Mouse (Mus musculus): ENCODE data around the gene Fam71f2. TPM values are rescaled to one million over a fixed set of nuclear protein-coding genes. Genes with fewer than 3 reads are reported as not detected.
A peak's percentile ranks its signal among the peaks of the same experiment; 100 is the strongest.

The Fam71f2 gene
- polyA plus RNA-seq, 1 experiment from 2014 or later: 0.10 TPM

DNA sequence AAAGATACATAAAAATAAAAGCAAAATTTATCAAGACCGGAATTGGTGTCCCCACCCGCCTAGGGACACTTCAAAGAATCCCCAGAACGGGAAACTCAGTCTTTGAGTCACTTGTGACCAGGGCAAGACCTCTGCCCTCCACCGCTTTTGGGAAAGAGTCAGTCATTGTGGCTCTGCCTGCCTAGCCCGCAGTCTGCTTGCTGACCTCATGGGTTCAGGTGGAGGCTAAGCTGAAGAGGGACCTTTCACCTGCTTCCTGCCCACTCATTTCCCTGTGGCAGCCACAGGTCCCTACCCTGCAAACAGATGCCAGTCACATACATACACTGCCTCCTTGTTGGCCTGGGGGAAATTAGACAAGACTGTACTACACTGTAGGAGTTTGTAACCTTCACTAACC is 32.8 kb upstream of the Fam71f2 start:
- no peak overlapping the region for H3K27ac ChIP-seq
- peak; percentile 35; the same call in 1 of the 2 replicates for ATAC-seq (ENCODE audit: low read depth)
- H3K4me3 ChIP-seq (replicated peaks): no peak overlapping the region
- peaks cover 17% of the 10 kb centered on the region for H3K4me1 ChIP-seq (replicated peaks)
- 44% methylated on average over 5 of the region's 5 CpGs for WGBS (ENCODE audit: insufficient replicate concordance)
- no peak overlapping the region for H3K9ac ChIP-seq
- H3K36me3 ChIP-seq: no peaks in the 10 kb centered on the region
- H3K4me2 ChIP-seq: no peak overlapping the region
- H3K9me3 ChIP-seq (replicated peaks): no peaks in the 10 kb centered on the region
- no peaks in the 10 kb centered on the region for H3K27me3 ChIP-seq
- no peak for DNase-seq

DNA sequence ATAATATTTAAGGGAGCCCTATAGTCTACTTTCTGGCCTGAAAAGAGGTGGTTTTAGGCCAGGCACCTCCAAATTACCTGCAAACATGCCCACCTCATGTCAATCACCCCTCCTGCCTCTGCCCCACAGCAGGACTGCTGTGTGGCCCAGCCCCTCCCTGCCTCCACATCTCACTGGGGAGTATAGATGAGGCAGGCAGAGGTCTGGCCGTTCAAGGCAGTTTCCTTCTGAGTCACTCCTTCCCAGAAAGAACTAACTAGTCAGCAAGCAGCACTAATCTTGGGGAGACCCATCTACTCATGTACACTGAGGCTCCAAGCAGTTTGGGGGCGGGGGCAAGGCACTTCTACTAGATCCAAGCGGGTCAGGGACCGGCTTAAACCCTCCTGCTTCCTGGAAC is 32.3 kb upstream of the Fam71f2 start:
- peaks cover 17% of the 10 kb centered on the region for H3K4me1 ChIP-seq (replicated peaks)
- no peak overlapping the region for H3K4me2 ChIP-seq
- H3K4me3 ChIP-seq (replicated peaks): no peak overlapping the region
- ATAC-seq (ENCODE audit: low read depth) (no peak), DNase-seq (no peak)
- H3K9ac ChIP-seq: no peak overlapping the region
- WGBS (ENCODE audit: insufficient replicate concordance): 53% methylated on average over 4 of the region's 4 CpGs
- H3K9me3 ChIP-seq (replicated peaks): no peaks in the 10 kb centered on the region
- no peaks in the 10 kb centered on the region for H3K27me3 ChIP-seq
- no peak overlapping the region for H3K27ac ChIP-seq
- H3K36me3 ChIP-seq: no peaks in the 10 kb centered on the region

DNA sequence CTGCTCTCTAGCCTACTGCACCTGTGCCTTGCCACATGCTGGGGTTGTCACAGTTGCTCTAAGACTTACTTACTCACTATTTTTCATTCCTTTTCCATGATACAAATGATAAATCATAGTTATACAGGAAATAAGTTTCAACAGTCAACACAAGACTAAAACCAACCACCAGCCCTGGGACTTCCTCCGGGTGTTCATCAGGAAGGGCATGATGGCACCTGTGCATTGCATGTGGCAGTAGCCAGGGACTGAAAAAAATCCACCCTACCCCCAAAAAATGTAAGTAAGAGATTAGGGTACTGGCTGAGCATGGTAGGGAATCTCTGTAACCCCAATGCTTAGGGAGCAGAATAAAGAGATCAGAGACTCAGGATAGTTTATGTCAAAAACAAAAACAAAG is 20.0 kb upstream of the Fam71f2 start:
- 0 out of 2 replicates have a peak, but pooled peaks cover 6% of the 10 kb centered on the region for H3K4me1 ChIP-seq (replicated peaks)
- DNase-seq (no peak), ATAC-seq (ENCODE audit: low read depth) (no peak)
- H3K27me3 ChIP-seq: no peaks in the 10 kb centered on the region
- no peaks in the 10 kb centered on the region for H3K9me3 ChIP-seq (replicated peaks)
- H3K4me2 ChIP-seq: no peak overlapping the region
- H3K4me3 ChIP-seq (replicated peaks): no peak overlapping the region
- no peaks in the 10 kb centered on the region for H3K36me3 ChIP-seq
- H3K27ac ChIP-seq: no peak overlapping the region
- H3K9ac ChIP-seq: no peak overlapping the region
- WGBS (ENCODE audit: insufficient replicate concordance): 52% methylated on average over 1 of the region's 1 CpGs

DNA sequence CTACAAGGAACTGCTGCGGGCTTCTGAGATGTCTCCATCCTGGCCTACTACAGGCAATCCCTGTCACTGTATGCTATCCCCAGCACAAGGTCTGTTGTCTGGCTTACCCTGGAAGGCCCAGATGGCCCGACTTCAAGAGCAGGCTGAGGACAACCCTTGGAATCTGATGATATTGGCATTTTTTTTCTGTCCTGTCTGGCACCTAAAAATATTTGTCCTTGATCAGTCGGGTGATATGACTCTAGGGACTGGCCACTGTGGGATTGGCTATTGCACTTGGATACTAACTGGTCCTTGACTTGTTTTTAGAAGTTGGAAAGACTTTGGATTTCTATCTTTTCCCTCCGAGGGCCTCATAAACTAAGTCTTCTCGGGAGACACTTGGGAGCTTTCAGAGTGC is 17.6 kb upstream of the Fam71f2 start:
- ATAC-seq (ENCODE audit: low read depth) (no peak), DNase-seq (no peak)
- Histone ChIP-seq H3K9ac (no peak overlapping the region), H3K36me3 (no peaks in the 10 kb centered on the region), H3K4me3 (replicated peaks) (no peak overlapping the region), H3K27me3 (no peaks in the 10 kb centered on the region), H3K4me1 (replicated peaks) (0 out of 2 replicates have a peak, but pooled peaks cover 2% of the 10 kb centered on the region), H3K9me3 (replicated peaks) (no peaks in the 10 kb centered on the region), H3K27ac (no peak overlapping the region), H3K4me2 (no peak overlapping the region)
- WGBS (ENCODE audit: insufficient replicate concordance): 58% methylated on average over 5 of the region's 5 CpGs

DNA sequence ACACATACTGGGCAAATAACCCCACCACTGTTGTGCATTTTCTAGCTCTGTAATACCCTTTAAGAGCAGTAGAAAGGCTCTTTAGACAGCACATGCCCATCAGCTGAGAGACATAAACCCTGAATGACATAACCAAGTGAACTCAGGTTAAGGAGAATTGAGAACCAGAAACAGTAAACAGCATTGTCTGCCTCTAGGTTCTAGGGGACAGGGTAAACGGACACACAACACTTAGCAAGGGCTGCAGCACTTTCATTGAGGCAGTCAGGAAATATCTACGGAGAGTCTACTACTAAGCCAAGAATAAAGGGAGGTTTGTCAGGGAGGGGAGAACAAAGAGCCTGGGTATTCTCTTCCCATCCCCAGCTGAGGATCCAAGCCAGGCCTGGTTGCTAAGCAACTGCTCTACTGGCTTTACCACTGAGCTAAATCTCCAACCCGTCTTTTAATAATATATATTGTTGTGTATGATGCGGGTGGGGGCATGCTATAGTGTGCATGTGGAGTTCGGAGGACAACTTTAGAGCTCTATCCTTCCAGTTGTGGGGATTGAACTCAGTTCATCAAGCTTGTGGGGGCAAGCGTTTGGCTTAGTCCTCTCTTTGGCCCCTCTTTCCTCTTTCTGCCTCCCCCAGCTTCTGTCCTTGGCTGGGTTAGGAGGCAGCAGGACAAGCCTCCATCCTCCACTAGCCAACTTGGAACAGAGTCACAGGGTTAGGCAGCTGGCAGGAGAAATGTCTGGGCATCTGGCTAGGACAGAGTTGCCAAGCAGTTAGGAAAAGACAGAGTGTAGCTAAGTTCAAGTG is 15.5 kb upstream of the Fam71f2 start:
- no peak overlapping the region for H3K27ac ChIP-seq
- WGBS (ENCODE audit: insufficient replicate concordance): 59% methylated on average over 6 of the region's 6 CpGs
- no peaks in the 10 kb centered on the region for H3K36me3 ChIP-seq
- H3K4me1 ChIP-seq (replicated peaks): peaks cover 5% of the 10 kb centered on the region; the same call in 1 of the 2 replicates
- no peak overlapping the region for H3K4me3 ChIP-seq (replicated peaks)
- DNase-seq (no peak), ATAC-seq (ENCODE audit: low read depth) (no peak)
- no peaks in the 10 kb centered on the region for H3K27me3 ChIP-seq
- no peak overlapping the region for H3K4me2 ChIP-seq
- H3K9me3 ChIP-seq (replicated peaks): no peaks in the 10 kb centered on the region
- H3K9ac ChIP-seq: no peak overlapping the region

DNA sequence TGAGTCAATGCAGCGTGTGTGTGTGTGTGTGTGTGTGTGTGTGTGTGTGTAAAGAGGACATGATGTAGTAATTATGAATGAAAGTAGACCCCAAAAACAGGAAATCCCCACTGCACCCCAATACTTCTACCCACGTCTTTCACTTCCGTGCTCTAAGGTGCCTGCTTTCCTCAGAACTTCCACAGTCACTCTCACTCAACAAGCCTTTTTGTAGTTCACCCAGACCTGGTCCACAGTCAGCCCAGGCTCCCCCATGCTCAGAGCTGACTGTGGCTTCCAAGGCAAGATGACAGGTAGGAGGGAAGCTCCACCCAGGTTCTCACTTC is 15.0 kb upstream of the Fam71f2 start:
- H3K9me3 ChIP-seq (replicated peaks): no peaks in the 10 kb centered on the region
- ATAC-seq (ENCODE audit: low read depth): no peak
- H3K4me3 ChIP-seq (replicated peaks): no peak overlapping the region
- H3K36me3 ChIP-seq: no peaks in the 10 kb centered on the region
- H3K9ac ChIP-seq: no peak overlapping the region
- no peak overlapping the region for H3K27ac ChIP-seq
- WGBS (ENCODE audit: insufficient replicate concordance): 51% methylated on average over 3 of the region's 3 CpGs
- H3K4me1 ChIP-seq (replicated peaks): peaks cover 5% of the 10 kb centered on the region; the same call in 1 of the 2 replicates
- no peaks in the 10 kb centered on the region for H3K27me3 ChIP-seq
- no peak overlapping the region for H3K4me2 ChIP-seq
- DNase-seq: no peak

DNA sequence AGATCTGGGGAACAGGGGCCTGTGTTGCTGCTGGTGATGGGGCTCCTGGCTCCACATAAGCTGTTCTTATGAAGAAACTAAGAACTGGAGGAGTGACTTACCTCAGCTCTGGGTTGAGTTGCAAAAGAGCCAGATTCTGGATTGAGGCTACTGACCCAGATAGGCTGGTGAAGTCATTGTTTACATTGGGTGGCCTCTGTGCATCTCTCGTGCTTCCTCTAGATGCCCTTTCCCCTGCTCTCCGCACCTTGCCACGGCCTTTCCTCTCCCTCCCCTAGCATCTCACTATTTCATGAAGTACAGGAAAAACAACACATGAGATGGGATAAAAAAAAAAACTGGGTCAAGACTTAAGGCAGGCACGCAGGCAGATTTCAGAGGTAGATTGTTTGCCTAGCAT is 12.5 kb upstream of the Fam71f2 start:
- no peak overlapping the region for H3K4me2 ChIP-seq
- no peaks in the 10 kb centered on the region for H3K36me3 ChIP-seq
- H3K9ac ChIP-seq: no peak overlapping the region
- no peak overlapping the region for H3K27ac ChIP-seq
- peaks cover 12% of the 10 kb centered on the region for H3K27me3 ChIP-seq
- H3K9me3 ChIP-seq (replicated peaks): no peaks in the 10 kb centered on the region
- H3K4me3 ChIP-seq (replicated peaks): no peak overlapping the region
- DNase-seq: no peak
- peaks cover 14% of the 10 kb centered on the region for H3K4me1 ChIP-seq (replicated peaks)
- ATAC-seq (ENCODE audit: low read depth): peak; percentile 64
- WGBS (ENCODE audit: insufficient replicate concordance): 51% methylated on average over 4 of the region's 4 CpGs

DNA sequence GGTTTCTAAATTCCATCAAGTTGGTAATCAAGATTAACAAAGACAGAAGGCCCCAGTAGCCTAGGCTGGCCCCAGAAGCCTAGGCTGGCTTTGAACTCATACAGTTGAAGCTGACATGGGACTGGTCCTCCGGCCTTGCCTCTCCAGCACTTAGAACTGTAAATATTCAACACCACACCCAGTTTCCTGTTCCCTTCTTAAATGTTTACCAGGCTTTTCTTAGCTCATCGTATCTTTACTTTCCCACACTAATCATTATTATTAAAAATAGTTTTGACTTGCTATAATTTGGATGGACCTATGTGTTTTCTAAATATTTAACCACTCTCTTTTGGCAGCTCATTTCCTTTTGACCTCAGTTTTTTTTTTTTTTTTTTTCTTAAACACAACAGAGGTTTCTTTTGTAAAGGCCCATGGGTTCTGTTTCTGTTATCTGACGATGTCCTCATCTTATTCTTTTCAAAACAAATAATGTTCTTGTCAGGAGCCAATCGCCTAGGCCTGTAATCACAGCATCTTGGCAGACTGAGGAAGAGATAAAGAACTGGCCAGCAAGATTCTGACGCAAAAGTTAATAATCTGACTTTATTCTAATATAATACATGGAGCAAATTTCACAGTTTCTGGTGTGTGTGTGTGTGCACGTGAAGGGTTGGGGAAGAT is 10.3 kb upstream of the Fam71f2 start:
- no peaks in the 10 kb centered on the region for H3K9me3 ChIP-seq (replicated peaks)
- ATAC-seq (ENCODE audit: low read depth): no peak
- no peak overlapping the region for H3K9ac ChIP-seq
- H3K36me3 ChIP-seq: no peaks in the 10 kb centered on the region
- no peak overlapping the region for H3K27ac ChIP-seq
- H3K4me1 ChIP-seq (replicated peaks): peaks cover 27% of the 10 kb centered on the region
- H3K27me3 ChIP-seq: peaks cover 12% of the 10 kb centered on the region
- WGBS (ENCODE audit: insufficient replicate concordance): 50% methylated on average over 6 of the region's 6 CpGs
- H3K4me3 ChIP-seq (replicated peaks): no peak overlapping the region
- no peak overlapping the region for H3K4me2 ChIP-seq
- DNase-seq: no peak

DNA sequence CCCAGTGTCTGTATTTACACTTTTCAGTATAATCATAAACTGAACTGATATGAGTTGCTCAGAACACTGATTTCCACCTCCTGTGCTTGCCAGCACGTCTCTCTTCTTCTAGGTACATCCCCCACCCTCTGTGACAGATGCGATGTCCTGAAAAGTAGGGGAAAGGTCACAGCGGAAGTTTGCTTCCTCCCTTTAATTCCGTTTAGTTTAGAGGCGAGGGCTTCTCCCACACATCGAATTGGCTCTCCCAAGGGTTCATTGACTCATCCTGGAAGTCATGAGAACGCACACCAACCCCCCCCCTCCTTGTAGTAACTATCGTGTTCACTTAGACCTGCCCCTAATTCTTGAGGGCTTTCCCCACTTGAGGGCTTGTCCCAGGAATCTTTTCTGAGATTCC is 8.4 kb upstream of the Fam71f2 start:
- peak overlapping the region; percentile 43 for H3K4me2 ChIP-seq
- DNase-seq (no peak), ATAC-seq (ENCODE audit: low read depth) (no peak)
- H3K9ac ChIP-seq: no peak overlapping the region; the same call in 1 of the 2 replicates
- H3K36me3 ChIP-seq: peaks cover 16% of the 10 kb centered on the region
- H3K9me3 ChIP-seq (replicated peaks): no peaks in the 10 kb centered on the region
- H3K27ac ChIP-seq: peak overlapping the region; percentile 68
- WGBS (ENCODE audit: insufficient replicate concordance): 3% methylated on average over 8 of the region's 8 CpGs
- peaks cover 12% of the 10 kb centered on the region for H3K27me3 ChIP-seq
- H3K4me1 ChIP-seq (replicated peaks): peaks cover 35% of the 10 kb centered on the region
- no peak overlapping the region for H3K4me3 ChIP-seq (replicated peaks)

DNA sequence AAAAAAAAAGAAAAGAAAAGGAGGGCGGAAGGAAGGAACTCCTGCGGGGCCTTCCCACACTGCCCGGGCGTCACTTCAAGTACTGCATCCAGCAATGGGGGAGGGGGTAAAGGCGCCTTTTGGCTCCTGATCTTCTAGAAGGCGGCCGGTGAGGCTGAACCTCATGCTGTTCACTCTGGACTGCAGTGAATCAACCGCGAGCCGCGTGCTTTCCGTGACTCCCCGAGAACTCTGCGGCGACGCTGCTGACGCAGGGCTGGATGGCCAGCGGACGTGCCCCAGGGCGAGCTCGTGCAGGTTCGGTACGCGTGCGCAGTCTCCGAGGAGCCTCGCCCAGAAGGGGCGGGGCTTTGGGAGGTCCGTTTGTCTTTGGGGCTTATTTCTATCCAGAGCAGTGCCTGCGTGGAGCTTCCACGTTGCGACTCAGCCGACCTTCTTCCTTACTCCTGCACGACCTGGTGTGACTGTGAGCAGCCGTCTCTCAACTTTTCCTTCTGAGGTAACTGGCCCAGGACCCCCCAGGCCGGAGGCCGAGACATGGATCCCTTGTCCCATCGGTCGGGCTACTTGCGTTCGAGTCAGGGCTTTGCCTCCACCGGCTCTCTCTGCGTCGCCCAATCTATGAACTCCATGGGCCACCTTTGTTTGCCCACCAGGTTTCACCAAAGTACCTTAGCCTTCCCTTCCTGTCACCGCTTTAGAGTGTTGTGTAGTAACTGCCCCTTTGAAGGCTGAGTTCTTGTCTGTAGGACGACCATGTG is 6.9 kb upstream of the Fam71f2 start, which contains the start of gene Hilpda:
Hilpda (plus strand) TSS at position 177 of the 761 bp plus-strand sequence.
- Histone ChIP-seq H3K4me2 (peak within 1 kb of the TSS; percentile 80), H3K9ac (peak within 1 kb of the TSS; percentile 80), H3K9me3 (replicated peaks) (no peaks in the 10 kb centered on the region), H3K36me3 (peaks cover 21% of the 10 kb centered on the region), H3K4me3 (replicated peaks) (peak within 1 kb of the TSS; percentile 72), H3K4me1 (replicated peaks) (peaks cover 38% of the 10 kb centered on the region), H3K27me3 (peaks cover 12% of the 10 kb centered on the region), H3K27ac (peak within 1 kb of the TSS; percentile 75)
- DNase-seq: peak; percentile 93
- peak; percentile 96 for ATAC-seq (ENCODE audit: low read depth)
- WGBS (ENCODE audit: insufficient replicate concordance): under 1% methylated on average over 46 of the region's 46 CpGs

DNA sequence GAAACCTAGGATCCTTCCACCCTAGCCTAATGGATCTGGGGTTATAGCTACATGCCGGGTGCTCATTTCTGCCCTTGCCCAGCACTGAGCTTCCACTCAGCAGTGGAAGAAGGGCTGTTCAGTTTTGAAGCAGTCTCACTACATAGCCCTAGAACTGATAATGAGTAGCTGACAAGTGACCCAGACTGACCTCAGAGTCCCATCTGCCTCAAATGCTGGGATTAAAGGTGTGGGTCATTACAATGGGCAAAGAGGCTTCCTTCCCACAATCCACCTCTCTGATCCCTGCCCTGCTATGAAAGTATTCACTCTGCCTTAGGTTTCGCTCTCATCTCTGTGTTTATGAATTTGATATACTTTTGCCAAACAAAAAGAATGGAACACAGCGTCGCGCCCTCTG is 2.6 kb upstream of the Fam71f2 start:
- H3K4me3 ChIP-seq (replicated peaks): no peak overlapping the region
- H3K27ac ChIP-seq: no peak overlapping the region
- WGBS (ENCODE audit: insufficient replicate concordance): 84% methylated on average over 5 of the region's 5 CpGs
- no peaks in the 10 kb centered on the region for H3K9me3 ChIP-seq (replicated peaks)
- H3K36me3 ChIP-seq: peaks cover 21% of the 10 kb centered on the region
- H3K27me3 ChIP-seq: no peaks in the 10 kb centered on the region
- no peak for ATAC-seq (ENCODE audit: low read depth)
- H3K4me1 ChIP-seq (replicated peaks): peaks cover 28% of the 10 kb centered on the region
- no peak for DNase-seq
- no peak overlapping the region for H3K9ac ChIP-seq
- H3K4me2 ChIP-seq: no peak overlapping the region
